10 mouse cellular contexts compared by ENCODE assay signal in the genomic region with DNA sequence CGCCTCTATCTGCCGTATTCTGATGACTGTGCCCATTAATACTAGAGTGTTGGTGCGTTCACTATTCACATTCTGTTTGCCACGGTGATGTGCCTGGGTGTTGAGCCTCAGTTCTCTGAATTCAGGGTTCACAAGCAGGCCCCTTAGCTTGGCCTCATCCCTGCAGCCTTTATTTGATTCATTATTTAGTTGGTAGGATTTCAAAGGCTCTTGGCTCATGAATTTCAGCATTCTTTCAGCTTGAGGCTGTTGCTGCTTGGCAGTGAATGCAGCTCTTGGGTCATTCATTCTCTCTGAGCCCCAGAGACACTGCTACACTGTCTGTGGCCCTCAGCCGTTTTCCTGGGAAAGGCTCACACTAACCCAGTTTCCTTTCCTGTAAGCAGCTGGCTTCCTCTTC. TPM values are rescaled to one million over a fixed set of nuclear protein-coding genes. Genes with fewer than 3 reads are reported as not detected.
A peak's percentile ranks its signal among the peaks of the same experiment; 100 is the strongest.
DNase-seq lines count a peak whose midpoint lies in the region; ATAC-seq lines count a peak whose summit lies in the region.
"Had no signal": no experiment of that assay in that cellular context is flagged by ENCODE, and none has a peak within 500 bp of the region (broad histone marks: within the 10 kb centered on the region; RNA-seq: fewer than 3 reads in every experiment).

No protein-coding gene starts in this region.

- H3K36me3 ChIP-seq in neural tube, embryonic 14.5 days (ENCODE audit: control insufficient read depth, insufficient read depth, low read length), result no peaks in the 10 kb centered on the region
- no peaks in the 10 kb centered on the region for H3K36me3 ChIP-seq in intestine, embryonic 15.5 days

- 35% methylated on average over 5 of the region's 5 CpGs for WGBS in neural tube, embryonic 14.5 days
- 69% methylated on average over 5 of the region's 5 CpGs for WGBS in intestine, embryonic 15.5 days

- no peaks in the 10 kb centered on the region for H3K27me3 ChIP-seq in neural tube, embryonic 14.5 days (ENCODE audit: control insufficient read depth, insufficient read depth, low read length)
- no peaks in the 10 kb centered on the region for H3K27me3 ChIP-seq in intestine, embryonic 15.5 days (replicated peaks)

- no peaks in the 10 kb centered on the region for H3K9me3 ChIP-seq in neural tube, embryonic 14.5 days (ENCODE audit: control insufficient read depth, low read length)
- no peaks in the 10 kb centered on the region for H3K9me3 ChIP-seq in intestine, embryonic 15.5 days

- no peak overlapping the region for H3K27ac ChIP-seq in neural tube, embryonic 14.5 days (ENCODE audit: low read depth, low read length)
- H3K27ac ChIP-seq in intestine, embryonic 15.5 days, result no peak overlapping the region

- peak; percentile 90 for ATAC-seq in neural tube, embryonic 14.5 days (ENCODE audit: low read depth)
- ATAC-seq in intestine, embryonic 15.5 days, result no peak

- DNase-seq in adrenal gland, postnatal 10 days, result peak; percentile 36
- no peak for DNase-seq in adrenal gland, adult 2 months
- DNase-seq in layer of hippocampus, adult 11-12 months (ENCODE audit: low spot score), result peak; percentile 50
- DNase-seq in layer of hippocampus, postnatal 25 days (ENCODE audit: extremely low spot score in 1 of 2, low spot score in 1 of 2), result no peak
- DNase-seq in layer of hippocampus, adult 18-20 months (ENCODE audit: low spot score in 2 of 2), result peak; percentile 30 to 63
- DNase-seq in B cell, adult 2 months, result no peak

- no peak overlapping the region for H3K9ac ChIP-seq in neural tube, embryonic 14.5 days (replicated peaks; ENCODE audit: low read depth, low read length)
- H3K9ac ChIP-seq in intestine, embryonic 15.5 days, result no peak overlapping the region

- H3K4me3 ChIP-seq in neural tube, embryonic 14.5 days (ENCODE audit: low read depth, low read length), result no peak overlapping the region
- H3K4me3 ChIP-seq in intestine, embryonic 15.5 days (replicated peaks), result no peak overlapping the region

- no peak overlapping the region for H3K4me2 ChIP-seq in neural tube, embryonic 14.5 days (ENCODE audit: low read depth, low read length)
- no peak overlapping the region for H3K4me2 ChIP-seq in intestine, embryonic 15.5 days (replicated peaks)

- H3K4me1 ChIP-seq in neural tube, embryonic 14.5 days (ENCODE audit: control insufficient read depth, insufficient read depth, low read length), result no peaks in the 10 kb centered on the region
- no peaks in the 10 kb centered on the region for H3K4me1 ChIP-seq in intestine, embryonic 15.5 days (replicated peaks)

RNA-seq across cellular contexts. Expression of a gene that starts 4.4 kb away (rescaled TPM):
- not detected for total RNA-seq in adrenal gland, postnatal 10 days (2021)
- under 1 TPM in 1 of 2 experiments, not detected in 1; 0.66 TPM for total RNA-seq in adrenal gland, adult 2 months (2021)
- 0.46 TPM in 1 of 2 replicates, not detected in the other for polyA plus RNA-seq in adrenal gland, adult 2 months (2012; rRNA removed)
- 1 to 10 TPM; 1.9 to 2.1 TPM for total RNA-seq in layer of hippocampus, postnatal 25 days (2021)
- total RNA-seq in layer of hippocampus, adult 18-20 months (2021), result under 1 TPM in 1 of 2 experiments, not detected in 1; 0.41 TPM
- polyA plus RNA-seq in neural tube, embryonic 14.5 days (2014; fragmentation: Nextera tagmentation; extraction: Ambion mirVana), result 0.31 and 2.0 TPM in 2 replicates
- polyA plus RNA-seq in intestine, embryonic 15.5 days (2015; fragmentation: Nextera tagmentation; extraction: Ambion mirVana), result 0.29 and 0.53 TPM in 2 replicates
- total RNA-seq: gastrocnemius, adult 8-10 months had no signal
- polyA plus RNA-seq: limb, embryonic 11.5 days had no signal

RNA-seq across cellular contexts. Expression of a gene that starts 18.9 kb away (rescaled TPM):
- 10 to 100 TPM; 73.5 to 91.6 TPM for total RNA-seq in adrenal gland, postnatal 10 days (2021)
- 10 to 100 TPM; 63.5 to 70.4 TPM for total RNA-seq in adrenal gland, adult 2 months (2021)
- 84.6 and 86.1 TPM in 2 replicates for polyA plus RNA-seq in adrenal gland, adult 2 months (2012; rRNA removed)
- 100 to 1,000 TPM; 101 to 107 TPM for total RNA-seq in layer of hippocampus, postnatal 25 days (2021)
- total RNA-seq in layer of hippocampus, adult 18-20 months (2021), result 10 to 100 TPM; 91.1 to 93.7 TPM
- polyA plus RNA-seq in neural tube, embryonic 14.5 days (2014; fragmentation: Nextera tagmentation; extraction: Ambion mirVana), result 22.5 and 33.3 TPM in 2 replicates
- polyA plus RNA-seq in intestine, embryonic 15.5 days (2015; fragmentation: Nextera tagmentation; extraction: Ambion mirVana), result 109 and 122 TPM in 2 replicates

RNA-seq across cellular contexts. Expression of a gene that starts 29.3 kb away (rescaled TPM):
- under 1 TPM; 0.24 to 0.70 TPM for total RNA-seq in adrenal gland, postnatal 10 days (2021)
- total RNA-seq in adrenal gland, adult 2 months (2021), result under 1 TPM in 1 of 2 experiments, not detected in 1; 0.31 TPM
- not detected in 2 replicates for polyA plus RNA-seq in adrenal gland, adult 2 months (2012; rRNA removed)
- total RNA-seq in layer of hippocampus, postnatal 25 days (2021), result under 1 TPM; 0.39 to 0.42 TPM
- 1 to 10 TPM in 1 of 2 experiments, under 1 TPM in 1; 0.62 to 1.5 TPM for total RNA-seq in layer of hippocampus, adult 18-20 months (2021)
- polyA plus RNA-seq in neural tube, embryonic 14.5 days (2014; fragmentation: Nextera tagmentation; extraction: Ambion mirVana), result not detected in 2 replicates
- 6.3 and 8.5 TPM in 2 replicates for polyA plus RNA-seq in intestine, embryonic 15.5 days (2015; fragmentation: Nextera tagmentation; extraction: Ambion mirVana)
- total RNA-seq: gastrocnemius, adult 8-10 months had no signal
- polyA plus RNA-seq: limb, embryonic 11.5 days had no signal

RNA-seq across cellular contexts. Expression of a gene that starts 34.1 kb away (rescaled TPM):
- total RNA-seq in adrenal gland, postnatal 10 days (2021), result not detected
- total RNA-seq in adrenal gland, adult 2 months (2021), result not detected
- polyA plus RNA-seq in adrenal gland, adult 2 months (2012; rRNA removed), result not detected in 2 replicates
- total RNA-seq in layer of hippocampus, postnatal 25 days (2021), result not detected
- not detected for total RNA-seq in layer of hippocampus, adult 18-20 months (2021)
- polyA plus RNA-seq in neural tube, embryonic 14.5 days (2014; fragmentation: Nextera tagmentation; extraction: Ambion mirVana), result not detected in 2 replicates
- polyA plus RNA-seq in intestine, embryonic 15.5 days (2015; fragmentation: Nextera tagmentation; extraction: Ambion mirVana), result not detected in 2 replicates
- total RNA-seq: gastrocnemius, adult 8-10 months had no signal
- polyA plus RNA-seq: limb, embryonic 11.5 days had no signal

RNA-seq across cellular contexts. Expression of a gene that starts 41.7 kb away (rescaled TPM):
- total RNA-seq in adrenal gland, postnatal 10 days (2021), result 10 to 100 TPM; 59.6 to 60.9 TPM
- 10 to 100 TPM; 28.5 to 51.2 TPM for total RNA-seq in adrenal gland, adult 2 months (2021)
- polyA plus RNA-seq in adrenal gland, adult 2 months (2012; rRNA removed), result 19.7 and 26.7 TPM in 2 replicates
- total RNA-seq in layer of hippocampus, postnatal 25 days (2021), result 10 to 100 TPM; 22.6 to 27.6 TPM
- 10 to 100 TPM; 19.4 to 21.3 TPM for total RNA-seq in layer of hippocampus, adult 18-20 months (2021)
- 6.9 and 11.0 TPM in 2 replicates for polyA plus RNA-seq in neural tube, embryonic 14.5 days (2014; fragmentation: Nextera tagmentation; extraction: Ambion mirVana)
- polyA plus RNA-seq in intestine, embryonic 15.5 days (2015; fragmentation: Nextera tagmentation; extraction: Ambion mirVana), result 35.6 and 36.3 TPM in 2 replicates

Comparison
In these comparisons a context has a peak if more than half of its experiments do, and no peak if none do; other contexts are left out.
1. DNase-seq: peak in adrenal gland, postnatal 10 days (single experiment), layer of hippocampus, adult 11-12 months (single experiment) and layer of hippocampus, adult 18-20 months (2 of 2); none in adrenal gland, adult 2 months (single experiment), layer of hippocampus, postnatal 25 days (0 of 2) and B cell, adult 2 months (0 of 2).